Comparison of ENCODE assay signal across 8 mouse cellular contexts in the genomic region with DNA sequence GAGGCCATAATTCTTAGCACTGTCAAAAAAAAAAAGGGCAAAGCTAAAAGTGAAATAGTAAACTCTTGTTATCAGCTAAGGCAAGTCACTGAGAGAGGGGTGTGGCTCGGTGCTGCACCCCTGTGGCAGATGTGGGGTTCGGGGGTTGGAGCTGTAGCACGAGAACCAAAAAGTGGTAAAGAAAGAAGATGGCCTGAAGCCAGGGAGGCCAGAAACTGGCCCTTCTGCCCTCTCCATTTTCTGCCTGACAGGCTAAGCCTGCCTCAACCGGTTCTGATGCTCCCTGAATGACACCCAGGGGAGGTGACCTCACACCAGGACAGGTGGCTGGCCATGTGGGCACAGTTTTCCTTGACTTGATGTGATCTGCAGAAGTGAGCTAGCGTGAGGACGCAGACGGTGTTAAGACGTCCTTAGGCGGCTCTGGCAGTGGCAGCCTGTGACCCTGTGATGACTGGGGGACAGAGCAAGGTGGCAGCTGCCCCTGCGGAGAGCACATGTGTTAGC. TPM values are rescaled to one million over a fixed set of nuclear protein-coding genes. Genes with fewer than 3 reads are reported as not detected.
DNase-seq lines count a peak whose midpoint lies in the region; ATAC-seq and TF ChIP-seq lines count a peak whose summit lies in the region.

No protein-coding gene starts in this region.

- H3K4me2 ChIP-seq in lung, embryonic 14.5 days: no peak overlapping the region
- no peak overlapping the region for H3K4me2 ChIP-seq in intestine, postnatal 0 days (replicated peaks; ENCODE audit: low read depth)
- H3K4me2 ChIP-seq in midbrain, embryonic 16.5 days (ENCODE audit: low read length): no peak overlapping the region

- H3K4me3 ChIP-seq in lung, embryonic 14.5 days (ENCODE audit: low read depth, low read length): no peak overlapping the region
- H3K4me3 ChIP-seq in intestine, postnatal 0 days (ENCODE audit: low read depth, low read length): no peak overlapping the region
- H3K4me3 ChIP-seq in midbrain, embryonic 16.5 days (ENCODE audit: low read depth, low read length): no peak overlapping the region

- peaks cover 21% of the 10 kb centered on the region for H3K4me1 ChIP-seq in lung, embryonic 14.5 days (ENCODE audit: insufficient read depth)
- H3K4me1 ChIP-seq in intestine, postnatal 0 days (replicated peaks; ENCODE audit: control insufficient read depth, insufficient read depth, low read length): peaks cover 3% of the 10 kb centered on the region; the same call in 1 of the 2 replicates
- H3K4me1 ChIP-seq in midbrain, embryonic 16.5 days (ENCODE audit: control insufficient read depth, insufficient read depth, low read length): no peaks in the 10 kb centered on the region; the same call in 1 of the 2 replicates

- TF ChIP-seq CTCF in lung, embryonic 14.5 days (IDR thresholded peaks at IDR 0.05; ENCODE audit: low read depth): peak; percentile 34; the same call in 1 of the 2 replicates
- peak; percentile 48 for TF ChIP-seq CTCF in intestine, postnatal 0 days (IDR thresholded peaks at IDR 0.05; ENCODE audit: low read depth)

- no peak overlapping the region for H3K9ac ChIP-seq in lung, embryonic 14.5 days
- no peak overlapping the region for H3K9ac ChIP-seq in intestine, postnatal 0 days (ENCODE audit: low read depth, low read length)
- H3K9ac ChIP-seq in midbrain, embryonic 16.5 days (ENCODE audit: low read depth, low read length): no peak overlapping the region

- peak overlapping the region; percentile 42; the same call in 1 of the 2 replicates for H3K27ac ChIP-seq in lung, embryonic 14.5 days (ENCODE audit: low read depth)
- 0 out of 2 replicates have a peak overlapping the region, but pooled peaks have one; percentile 2 for H3K27ac ChIP-seq in intestine, postnatal 0 days (ENCODE audit: low read depth, low read length)
- no peak overlapping the region for H3K27ac ChIP-seq in midbrain, embryonic 16.5 days (ENCODE audit: low read length)

- 0 out of 2 replicates have a peak, but pooled peaks have one; percentile 16 for ATAC-seq in lung, embryonic 14.5 days (ENCODE audit: insufficient read depth)
- ATAC-seq in intestine, postnatal 0 days: no peak
- peak; percentile 25 for ATAC-seq in megakaryocyte, adult 5-6 weeks (ENCODE audit: poor library complexity, severe bottlenecking)
- ATAC-seq in midbrain, embryonic 16.5 days: no peak

- H3K9me3 ChIP-seq in lung, embryonic 14.5 days (ENCODE audit: low read depth, low read length): no peaks in the 10 kb centered on the region
- H3K9me3 ChIP-seq in intestine, postnatal 0 days (ENCODE audit: control insufficient read depth): no peaks in the 10 kb centered on the region
- H3K9me3 ChIP-seq in midbrain, embryonic 16.5 days (replicated peaks; ENCODE audit: control insufficient read depth, low read length, poor library complexity, severe bottlenecking): no peaks in the 10 kb centered on the region

- no peak for DNase-seq in lung, embryonic 14.5 days
- no peak for DNase-seq in lung, postnatal 36 days
- DNase-seq in embryo, embryonic 10.5 days (ENCODE audit: low spot score): peak; percentile 48
- peak; percentile 78 for DNase-seq in thymus, postnatal 0 days (ENCODE audit: low spot score)
- DNase-seq in Muller cell, postnatal 12 days (ENCODE audit: inconsistent ontology term): no peak

- no peaks in the 10 kb centered on the region for H3K27me3 ChIP-seq in lung, embryonic 14.5 days (ENCODE audit: insufficient read depth, low read length)
- no peaks in the 10 kb centered on the region for H3K27me3 ChIP-seq in intestine, postnatal 0 days (replicated peaks; ENCODE audit: control insufficient read depth, insufficient read depth, low read length)
- no peaks in the 10 kb centered on the region for H3K27me3 ChIP-seq in midbrain, embryonic 16.5 days (ENCODE audit: control insufficient read depth, insufficient read depth, low read depth, low read length)

- peaks cover 26% of the 10 kb centered on the region; the same call in 1 of the 2 replicates for H3K36me3 ChIP-seq in lung, embryonic 14.5 days (ENCODE audit: insufficient read depth)
- H3K36me3 ChIP-seq in intestine, postnatal 0 days (ENCODE audit: control insufficient read depth, insufficient read depth): peaks cover 31% of the 10 kb centered on the region
- no peaks in the 10 kb centered on the region for H3K36me3 ChIP-seq in midbrain, embryonic 16.5 days (ENCODE audit: control insufficient read depth, insufficient read depth, low read length)

- WGBS in lung, embryonic 14.5 days: 32% methylated on average over 10 of the region's 10 CpGs
- WGBS in intestine, postnatal 0 days: 46% methylated on average over 10 of the region's 10 CpGs
- 59% methylated on average over 10 of the region's 10 CpGs for WGBS in midbrain, embryonic 16.5 days

RNA-seq across cellular contexts. Expression of gene Tpcn1, which starts 10.5 kb away (rescaled TPM):
- polyA plus RNA-seq in lung, embryonic 14.5 days (2014; fragmentation: Nextera tagmentation; extraction: Ambion mirVana): 16.5 and 17.0 TPM in 2 replicates
- 31.5 and 35.6 TPM in 2 replicates for polyA plus RNA-seq in intestine, postnatal 0 days (2015; fragmentation: Nextera tagmentation; extraction: Ambion mirVana)
- total RNA-seq in megakaryocyte, adult 5-6 weeks (2015): 37.6 and 38.3 TPM in 2 replicates
- 15.8 and 18.2 TPM in 2 replicates for total RNA-seq in megakaryocyte, adult 5-6 weeks (2017)
- polyA plus RNA-seq in thymus, postnatal 0 days (2015; fragmentation: Nextera tagmentation; extraction: Ambion mirVana): 33.3 and 48.6 TPM in 2 replicates
- polyA plus RNA-seq in midbrain, embryonic 16.5 days (2015; fragmentation: Nextera tagmentation; extraction: Ambion mirVana): 13.1 and 13.5 TPM in 2 replicates

RNA-seq across cellular contexts. Expression of gene Iqcd, which starts 10.8 kb away (rescaled TPM):
- polyA plus RNA-seq in lung, embryonic 14.5 days (2014; fragmentation: Nextera tagmentation; extraction: Ambion mirVana): 0.35 and 0.37 TPM in 2 replicates
- polyA plus RNA-seq in intestine, postnatal 0 days (2015; fragmentation: Nextera tagmentation; extraction: Ambion mirVana): 0.30 and 0.47 TPM in 2 replicates
- total RNA-seq in megakaryocyte, adult 5-6 weeks (2015): 0.18 and 0.98 TPM in 2 replicates
- total RNA-seq in megakaryocyte, adult 5-6 weeks (2017): 0.11 and 0.45 TPM in 2 replicates
- 1.5 and 1.7 TPM in 2 replicates for polyA plus RNA-seq in thymus, postnatal 0 days (2015; fragmentation: Nextera tagmentation; extraction: Ambion mirVana)
- 2.0 and 2.1 TPM in 2 replicates for polyA plus RNA-seq in midbrain, embryonic 16.5 days (2015; fragmentation: Nextera tagmentation; extraction: Ambion mirVana)

RNA-seq across cellular contexts. Expression of gene Rita1, which starts 34.4 kb away (rescaled TPM):
- 7.2 and 9.5 TPM in 2 replicates for polyA plus RNA-seq in lung, embryonic 14.5 days (2014; fragmentation: Nextera tagmentation; extraction: Ambion mirVana)
- polyA plus RNA-seq in intestine, postnatal 0 days (2015; fragmentation: Nextera tagmentation; extraction: Ambion mirVana): 6.1 and 7.5 TPM in 2 replicates
- 1.5 and 3.0 TPM in 2 replicates for total RNA-seq in megakaryocyte, adult 5-6 weeks (2015)
- 2.2 and 3.2 TPM in 2 replicates for total RNA-seq in megakaryocyte, adult 5-6 weeks (2017)
- 10.7 TPM in 2 replicates for polyA plus RNA-seq in thymus, postnatal 0 days (2015; fragmentation: Nextera tagmentation; extraction: Ambion mirVana)
- 27.2 and 33.1 TPM in 2 replicates for polyA plus RNA-seq in midbrain, embryonic 16.5 days (2015; fragmentation: Nextera tagmentation; extraction: Ambion mirVana)

RNA-seq across cellular contexts. Expression of gene Ddx54, which starts 34.6 kb away (rescaled TPM):
- polyA plus RNA-seq in lung, embryonic 14.5 days (2014; fragmentation: Nextera tagmentation; extraction: Ambion mirVana): 31.5 and 37.2 TPM in 2 replicates
- 19.9 and 20.9 TPM in 2 replicates for polyA plus RNA-seq in intestine, postnatal 0 days (2015; fragmentation: Nextera tagmentation; extraction: Ambion mirVana)
- total RNA-seq in megakaryocyte, adult 5-6 weeks (2015): 7.7 and 7.9 TPM in 2 replicates
- total RNA-seq in megakaryocyte, adult 5-6 weeks (2017): 21.3 and 22.6 TPM in 2 replicates
- polyA plus RNA-seq in thymus, postnatal 0 days (2015; fragmentation: Nextera tagmentation; extraction: Ambion mirVana): 106 and 108 TPM in 2 replicates
- 38.7 and 39.9 TPM in 2 replicates for polyA plus RNA-seq in midbrain, embryonic 16.5 days (2015; fragmentation: Nextera tagmentation; extraction: Ambion mirVana)

RNA-seq across cellular contexts. Expression of gene Cfap73, which starts 56.0 kb away (rescaled TPM):
- not detected in 2 replicates for polyA plus RNA-seq in lung, embryonic 14.5 days (2014; fragmentation: Nextera tagmentation; extraction: Ambion mirVana)
- not detected in 2 replicates for polyA plus RNA-seq in intestine, postnatal 0 days (2015; fragmentation: Nextera tagmentation; extraction: Ambion mirVana)
- not detected in 2 replicates for total RNA-seq in megakaryocyte, adult 5-6 weeks (2015)
- total RNA-seq in megakaryocyte, adult 5-6 weeks (2017): not detected in 2 replicates
- 0.23 and 0.30 TPM in 2 replicates for polyA plus RNA-seq in thymus, postnatal 0 days (2015; fragmentation: Nextera tagmentation; extraction: Ambion mirVana)
- polyA plus RNA-seq in midbrain, embryonic 16.5 days (2015; fragmentation: Nextera tagmentation; extraction: Ambion mirVana): 0.47 and 1.2 TPM in 2 replicates

Comparison
In these comparisons a context has a peak if more than half of its experiments do, and no peak if none do; other contexts are left out.
1. ATAC-seq: peak in lung, embryonic 14.5 days (single experiment) and megakaryocyte, adult 5-6 weeks (single experiment); none in intestine, postnatal 0 days (single experiment) and midbrain, embryonic 16.5 days (single experiment).
2. DNase-seq: peak in embryo, embryonic 10.5 days (single experiment) and thymus, postnatal 0 days (single experiment); none in lung, embryonic 14.5 days (single experiment), lung, postnatal 36 days (single experiment) and Muller cell, postnatal 12 days (single experiment).